Mouse (Mus musculus) heart, embryonic 12.5 days (tissue): ENCODE results near the gene Kif2c. TPM values are rescaled to one million over a fixed set of nuclear protein-coding genes. Genes with fewer than 3 reads are reported as not detected.

Experiments used
- ATAC-seq: fragments of 200-750 bp; cut with Nextera tagmentation; 2 replicates; pipeline ENCODE4 v1.8.0; 2017; ENCODE audit warnings: moderate TSS enrichment, moderate library complexity; ENCODE audit not compliant: insufficient number of reproducible peaks, low FRiP score
- H3K27ac ChIP-seq: fragments of 300-500 bp; sonication (generic); 2 replicates; pipeline ENCODE4 v1.5.1; 2016; ENCODE audit warnings: mild to moderate bottlenecking, moderate library complexity; ENCODE audit not compliant: poor library complexity, severe bottlenecking
- H3K27me3 ChIP-seq: fragments of 300-500 bp; sonication (generic); replicated peaks from 2 replicates; pipeline ENCODE4 v1.6.1; 2016; ENCODE audit warnings: mild to moderate bottlenecking, moderate library complexity
- H3K36me3 ChIP-seq: fragments of 300-500 bp; sonication (generic); 2 replicates; pipeline ENCODE4 v1.6.1; 2016; ENCODE audit warnings: mild to moderate bottlenecking, moderate library complexity
- H3K4me1 ChIP-seq: fragments of 300-500 bp; sonication (generic); replicated peaks from 2 replicates; pipeline ENCODE4 v1.6.1; 2016; ENCODE audit warnings: mild to moderate bottlenecking
- H3K4me2 ChIP-seq: fragments of 300-500 bp; sonication (generic); 2 replicates; pipeline ENCODE4 v1.6.1; 2016; ENCODE audit warnings: mild to moderate bottlenecking, moderate library complexity
- H3K4me3 ChIP-seq: fragments of 300-500 bp; sonication (generic); 2 replicates; pipeline ENCODE4 v1.5.1; 2016; ENCODE audit warnings: mild to moderate bottlenecking
- H3K9ac ChIP-seq: fragments of 300-500 bp; sonication (generic); 2 replicates; pipeline ENCODE4 v1.6.1; 2016; ENCODE audit warnings: mild to moderate bottlenecking, moderate library complexity
- H3K9me3 ChIP-seq: fragments of 300-500 bp; sonication (generic); replicated peaks from 2 replicates; pipeline ENCODE4 v1.6.1; 2016; ENCODE audit warnings: mild to moderate bottlenecking, moderate library complexity
- WGBS: fragments of 180-500 bp; shearing (Covaris S2); methylation state at CpG from one replicate; pipeline ENCODE4 v1.1.7; 2016; 5-methylcytosine and 5-hydroxymethylcytosine counted together
- polyA plus RNA-seq: library from polyadenylated mRNA; unstranded; fragments of >200 nt; fragmentation: Nextera tagmentation; extraction: Ambion mirVana; gene quantifications from 2 replicates; pipeline ENCODE4 v1.2.1, GENCODE M21; 2016

Gene Kif2c
- polyA plus RNA-seq, 1 experiment from 2014 or later = 53.4 TPM

DNA sequence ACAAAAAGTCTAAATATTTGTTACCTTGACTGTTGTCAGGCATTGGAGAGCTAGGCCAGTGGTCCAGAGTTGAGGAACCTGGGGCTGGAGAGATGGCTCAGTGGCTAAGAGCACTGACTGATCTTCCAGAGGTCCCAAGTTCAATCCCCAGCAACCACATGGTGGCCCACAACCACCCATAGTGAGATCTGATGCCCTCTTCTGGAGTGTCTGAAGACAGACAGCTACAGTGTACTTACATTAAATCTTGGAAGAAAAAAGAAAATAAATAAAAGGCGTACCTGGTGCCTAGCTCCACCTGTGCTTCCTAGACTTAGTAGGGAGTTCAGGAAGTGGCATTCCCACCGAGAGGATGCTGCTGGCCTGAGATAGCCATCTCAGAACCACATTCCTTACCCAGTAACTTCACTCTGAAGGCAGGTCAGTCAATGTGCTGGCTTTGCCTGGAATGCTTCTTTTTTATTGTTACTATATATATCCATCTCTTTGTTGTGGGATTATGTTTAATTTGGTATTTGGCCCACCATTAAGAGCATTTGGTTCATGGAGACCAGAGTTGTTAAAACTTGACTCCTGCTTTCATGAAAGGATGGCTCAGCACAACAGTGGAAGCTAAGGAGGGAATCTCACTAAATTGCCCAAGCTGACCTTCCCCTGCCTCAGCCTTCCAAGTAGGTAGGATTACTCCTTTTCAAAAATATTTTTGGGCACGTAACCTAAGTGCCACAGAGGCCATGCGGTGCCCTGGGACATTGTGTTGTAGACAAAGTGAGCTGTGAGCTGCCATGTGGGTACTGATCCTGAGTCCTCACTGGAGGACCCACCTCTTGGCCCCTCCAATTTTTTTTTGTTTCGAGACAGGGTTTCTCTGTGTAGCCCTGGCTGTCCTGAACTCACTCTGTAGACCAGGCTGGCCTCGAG, 32.9 kb downstream of the Kif2c start:
- ATAC-seq = no peak
- Histone ChIP-seq H3K36me3 (peaks cover 58% of the 10 kb centered on the region), H3K9ac (no peak overlapping the region), H3K9me3 (no peaks in the 10 kb centered on the region), H3K4me3 (no peak overlapping the region), H3K27me3 (no peaks in the 10 kb centered on the region), H3K4me1 (peaks cover 25% of the 10 kb centered on the region), H3K27ac (no peak overlapping the region), H3K4me2 (no peak overlapping the region)
- 66% methylated on average over 6 of the region's 6 CpGs for WGBS

DNA sequence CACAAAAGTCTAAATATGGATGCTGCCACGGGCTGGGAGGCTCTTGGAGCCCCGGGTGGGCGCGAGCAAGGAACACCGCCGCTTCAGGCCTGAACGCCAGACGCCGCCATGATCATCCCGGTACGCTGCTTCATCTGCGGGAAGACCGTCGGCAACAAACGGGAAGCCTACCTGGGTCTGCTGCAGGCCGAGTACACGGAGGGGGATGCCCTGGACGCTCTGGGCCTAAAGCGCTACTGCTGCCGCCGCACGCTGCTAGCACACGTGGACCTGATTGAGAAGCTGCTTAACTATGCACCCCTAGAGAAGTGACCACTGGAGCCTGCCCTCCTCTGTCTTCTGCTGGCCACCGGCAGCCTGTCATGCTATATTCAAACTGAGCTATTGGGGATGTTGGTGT, 33.6 kb downstream of the Kif2c start:
- 71% methylated on average over 24 of the region's 24 CpGs for WGBS
- no peak overlapping the region for H3K27ac ChIP-seq
- peaks cover 17% of the 10 kb centered on the region for H3K4me1 ChIP-seq
- ATAC-seq = no peak
- H3K9ac ChIP-seq = no peak overlapping the region
- H3K36me3 ChIP-seq = peaks cover 51% of the 10 kb centered on the region
- H3K9me3 ChIP-seq = no peaks in the 10 kb centered on the region
- H3K4me3 ChIP-seq = no peak overlapping the region
- no peak overlapping the region for H3K4me2 ChIP-seq
- H3K27me3 ChIP-seq = no peaks in the 10 kb centered on the region

DNA sequence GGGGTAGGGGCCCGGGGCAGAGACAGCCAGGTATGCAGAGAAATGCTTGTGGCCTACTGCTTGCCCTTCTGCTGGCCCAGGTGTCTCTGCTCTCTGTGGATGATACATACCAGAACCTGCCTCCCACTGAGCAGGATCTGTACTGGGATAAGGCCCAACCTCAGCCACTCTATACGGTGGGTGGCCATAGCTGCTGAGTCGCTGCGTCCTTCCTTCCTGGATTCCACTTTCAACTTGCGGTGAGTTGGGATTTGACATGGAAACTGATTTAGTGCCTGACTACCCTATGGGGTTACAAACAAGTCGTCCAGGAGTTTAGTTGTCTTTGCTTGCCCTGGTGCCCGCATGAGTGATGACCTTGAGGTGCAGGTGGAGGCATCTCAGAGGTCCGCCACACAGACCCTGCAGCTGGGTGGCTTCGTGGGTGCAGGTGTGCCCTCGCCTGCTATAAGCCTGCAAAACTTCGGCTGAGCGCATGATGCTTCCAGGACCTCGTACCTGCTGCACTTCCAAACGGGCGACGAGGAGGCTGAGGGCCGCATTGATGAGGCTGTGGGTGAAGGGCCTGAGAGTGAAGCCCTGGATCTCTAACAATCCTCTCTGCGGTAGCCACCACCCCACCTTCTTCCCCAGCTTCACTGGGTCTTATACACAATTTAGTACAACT, 34.3 kb downstream of the Kif2c start:
- ATAC-seq = no peak
- Histone ChIP-seq H3K4me1 (peaks cover 13% of the 10 kb centered on the region), H3K4me3 (no peak overlapping the region), H3K9me3 (no peaks in the 10 kb centered on the region), H3K36me3 (peaks cover 44% of the 10 kb centered on the region), H3K9ac (no peak overlapping the region), H3K27ac (no peak overlapping the region), H3K27me3 (no peaks in the 10 kb centered on the region), H3K4me2 (no peak overlapping the region)
- 79% methylated on average over 18 of the region's 18 CpGs for WGBS

DNA sequence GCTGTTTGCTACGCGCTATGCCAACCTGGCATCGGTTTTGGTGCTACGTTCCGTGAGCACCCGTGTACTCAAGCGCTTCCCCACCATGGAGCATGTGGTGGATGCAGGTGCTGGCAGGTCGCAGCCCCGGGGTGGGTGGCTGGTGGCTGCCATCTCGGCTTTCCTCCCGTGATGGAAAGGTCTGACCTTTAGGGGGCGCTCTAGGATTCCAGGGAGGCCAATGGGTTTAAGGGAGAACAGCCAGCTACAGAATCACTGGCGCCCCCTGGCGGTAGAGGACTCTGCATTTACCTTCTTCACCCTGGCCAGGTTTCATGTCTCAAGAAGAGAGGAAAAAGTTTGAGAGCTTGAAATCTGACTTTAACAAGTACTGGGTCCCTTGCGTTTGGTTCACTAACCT, 36.3 kb downstream of the Kif2c start:
- H3K9me3 ChIP-seq = no peaks in the 10 kb centered on the region
- no peaks in the 10 kb centered on the region for H3K27me3 ChIP-seq
- no peak overlapping the region for H3K4me2 ChIP-seq
- H3K9ac ChIP-seq = no peak overlapping the region
- H3K27ac ChIP-seq = no peak overlapping the region
- peaks cover 26% of the 10 kb centered on the region for H3K36me3 ChIP-seq
- H3K4me1 ChIP-seq = peaks cover 6% of the 10 kb centered on the region; the same call in 1 of the 2 replicates
- 35% methylated on average over 15 of the region's 15 CpGs for WGBS
- H3K4me3 ChIP-seq = no peak overlapping the region
- ATAC-seq = no peak; the same call in 1 of the 2 replicates

DNA sequence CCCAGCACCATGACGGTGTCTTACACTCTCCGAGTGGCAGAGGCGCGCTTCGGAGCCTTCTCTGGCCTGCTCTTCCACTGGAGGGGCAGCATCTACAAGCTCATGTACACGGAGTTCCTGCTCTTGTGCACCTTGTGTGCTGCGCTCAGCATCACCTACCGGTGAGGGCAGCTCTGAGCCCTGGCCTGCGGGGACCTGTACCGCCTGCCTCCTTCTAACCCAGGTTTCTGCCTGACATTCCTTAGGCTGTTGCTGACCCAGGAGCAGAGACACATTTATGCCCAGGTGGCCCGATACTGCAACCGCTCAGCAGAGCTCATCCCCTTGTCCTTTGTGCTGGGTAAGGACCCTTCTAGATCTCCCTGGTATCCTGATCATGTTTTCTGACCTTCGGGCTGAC, 37.2 kb downstream of the Kif2c start:
- ATAC-seq = no peak
- WGBS = 91% methylated on average over 13 of the region's 13 CpGs
- peaks cover 6% of the 10 kb centered on the region; the same call in 1 of the 2 replicates for H3K4me1 ChIP-seq

DNA sequence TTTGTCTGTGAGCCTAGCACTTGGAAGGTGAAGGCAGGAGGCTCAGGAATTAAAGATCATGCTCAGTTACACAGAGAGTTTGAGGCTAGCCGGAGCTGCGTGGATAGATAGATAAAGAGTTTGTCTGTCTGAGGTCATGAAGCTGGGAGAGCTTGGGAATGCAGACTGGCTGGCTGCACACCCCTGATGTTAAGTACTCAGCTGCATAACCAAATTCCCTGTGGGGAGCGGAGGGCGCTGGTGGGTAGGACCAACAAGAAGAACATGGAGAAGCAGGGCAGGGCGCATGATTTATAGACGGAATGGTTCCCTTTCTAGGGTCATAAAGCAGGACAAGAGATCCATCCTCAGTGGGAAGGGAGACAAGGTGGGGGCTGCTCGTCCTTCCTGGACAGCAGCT, 39.4 kb downstream of the Kif2c start:
- Histone ChIP-seq H3K4me2 (no peak overlapping the region), H3K4me3 (no peak overlapping the region), H3K36me3 (0 out of 2 replicates have a peak, but pooled peaks cover under 1% of the 10 kb centered on the region), H3K4me1 (peaks cover 6% of the 10 kb centered on the region; the same call in 1 of the 2 replicates), H3K9me3 (no peaks in the 10 kb centered on the region), H3K27ac (no peak overlapping the region), H3K9ac (no peak overlapping the region), H3K27me3 (no peaks in the 10 kb centered on the region)
- no peak for ATAC-seq
- WGBS = 41% methylated on average over 7 of the region's 7 CpGs

More for the DNA sequence above, 37.2 kb downstream of the Kif2c start:
- H3K4me3 ChIP-seq = no peak overlapping the region
- no peak overlapping the region for H3K4me2 ChIP-seq
- H3K27me3 ChIP-seq = no peaks in the 10 kb centered on the region
- H3K9ac ChIP-seq = no peak overlapping the region
- H3K27ac ChIP-seq = no peak overlapping the region
- peaks cover 17% of the 10 kb centered on the region for H3K36me3 ChIP-seq
- H3K9me3 ChIP-seq = no peaks in the 10 kb centered on the region

DNA sequence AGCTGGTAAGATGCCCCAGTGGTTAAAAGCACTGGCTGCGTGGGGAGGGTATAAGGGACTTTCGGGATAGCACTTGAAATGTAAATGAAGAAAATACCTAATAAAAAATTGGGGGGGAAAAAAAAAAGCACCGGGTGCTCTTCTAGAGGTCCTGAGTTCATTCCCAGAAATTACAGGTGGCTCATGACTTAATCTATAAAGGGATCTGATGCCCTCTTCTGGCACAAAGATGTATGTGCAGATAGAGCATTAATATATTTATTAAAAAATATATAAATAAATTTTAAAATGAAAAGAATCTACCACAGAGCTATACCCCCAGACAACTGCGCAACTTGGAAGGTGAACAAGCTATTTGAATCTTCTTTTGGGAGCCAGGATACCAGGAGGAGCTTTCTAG, 41.8 kb downstream of the Kif2c start:
- H3K36me3 ChIP-seq = no peaks in the 10 kb centered on the region
- no peak overlapping the region for H3K4me3 ChIP-seq
- no peaks in the 10 kb centered on the region for H3K9me3 ChIP-seq
- 41% methylated on average over 4 of the region's 4 CpGs for WGBS
- H3K9ac ChIP-seq = no peak overlapping the region
- H3K4me2 ChIP-seq = no peak overlapping the region
- H3K27ac ChIP-seq = no peak overlapping the region
- H3K4me1 ChIP-seq = peaks cover 6% of the 10 kb centered on the region; the same call in 1 of the 2 replicates
- H3K27me3 ChIP-seq = no peaks in the 10 kb centered on the region
- ATAC-seq = no peak

DNA sequence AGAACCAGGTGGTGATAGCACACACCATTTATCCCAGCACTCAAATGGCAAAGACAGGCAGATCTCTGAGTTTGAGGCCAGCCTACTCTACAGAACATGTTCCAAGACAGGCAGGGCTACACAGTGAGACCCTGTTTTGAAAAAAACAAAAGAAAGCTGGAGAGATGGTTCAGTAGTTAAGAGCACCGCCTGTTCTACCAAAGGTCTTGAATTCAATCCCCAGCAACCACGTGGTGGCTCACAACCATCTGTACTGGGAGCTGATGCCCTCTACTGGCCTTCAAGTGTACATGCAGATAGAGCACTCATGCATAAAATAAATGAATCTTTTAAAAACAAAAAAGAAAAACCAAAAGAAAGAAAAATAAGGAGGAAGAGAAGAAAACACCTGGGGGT, 43.2 kb downstream of the Kif2c start:
- H3K4me2 ChIP-seq = no peak overlapping the region
- no peak overlapping the region for H3K9ac ChIP-seq
- no peaks in the 10 kb centered on the region for H3K36me3 ChIP-seq
- H3K27ac ChIP-seq = no peak overlapping the region
- no peaks in the 10 kb centered on the region for H3K27me3 ChIP-seq
- WGBS = 4% methylated on average over 2 of the region's 2 CpGs
- H3K4me3 ChIP-seq = no peak overlapping the region
- H3K4me1 ChIP-seq = peaks cover 8% of the 10 kb centered on the region
- H3K9me3 ChIP-seq = no peaks in the 10 kb centered on the region
- ATAC-seq = no peak

DNA sequence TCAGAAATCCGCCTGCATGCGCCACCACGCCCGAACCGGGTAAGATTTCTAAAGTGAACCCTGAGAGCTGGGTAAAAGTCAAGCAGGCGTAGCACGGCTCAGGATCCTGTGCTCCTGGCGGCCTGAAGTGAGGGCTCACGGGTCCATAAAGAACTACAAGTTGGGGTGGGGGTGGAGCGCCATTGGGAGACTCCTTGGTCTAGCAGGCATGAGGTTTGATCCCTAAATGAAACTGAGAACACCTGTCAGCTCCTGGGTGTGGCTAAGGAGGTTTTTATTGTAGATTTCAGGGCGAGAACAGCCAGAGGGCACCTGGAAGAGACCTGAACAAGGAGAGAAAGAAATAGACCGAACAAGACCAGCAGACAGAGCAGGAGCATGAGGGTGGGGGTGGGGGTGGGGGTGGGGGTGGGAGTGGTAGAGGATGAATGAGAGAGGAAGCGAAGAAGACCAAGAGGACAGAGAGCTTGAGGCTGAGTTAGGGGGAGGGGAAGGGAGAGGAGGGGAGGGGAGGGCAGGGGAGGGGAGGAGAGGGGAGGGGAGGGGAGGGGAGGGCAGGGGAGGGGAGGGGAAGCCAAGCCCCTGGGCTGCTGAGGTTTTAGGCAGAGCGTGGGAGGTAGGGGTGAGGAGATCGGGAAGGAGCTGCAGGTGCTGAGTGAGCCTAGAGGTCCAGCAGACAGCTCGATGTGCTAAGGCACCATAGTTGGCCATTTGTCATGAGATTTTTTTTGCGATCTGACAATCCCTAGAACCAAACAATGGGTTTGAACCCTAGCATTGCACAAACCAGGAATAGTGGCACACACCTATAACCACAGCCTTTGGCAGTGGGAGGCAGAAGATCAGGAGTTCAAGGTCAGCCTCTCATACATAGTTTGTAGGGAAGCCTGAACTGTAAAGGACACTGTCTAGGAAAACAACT, 43.9 kb downstream of the Kif2c start:
- Histone ChIP-seq H3K4me2 (no peak overlapping the region), H3K27me3 (no peaks in the 10 kb centered on the region), H3K4me1 (peaks cover 10% of the 10 kb centered on the region), H3K9ac (no peak overlapping the region), H3K9me3 (no peaks in the 10 kb centered on the region), H3K36me3 (no peaks in the 10 kb centered on the region), H3K4me3 (no peak overlapping the region), H3K27ac (no peak overlapping the region)
- no peak for ATAC-seq
- 64% methylated on average over 16 of the region's 17 CpGs for WGBS

DNA sequence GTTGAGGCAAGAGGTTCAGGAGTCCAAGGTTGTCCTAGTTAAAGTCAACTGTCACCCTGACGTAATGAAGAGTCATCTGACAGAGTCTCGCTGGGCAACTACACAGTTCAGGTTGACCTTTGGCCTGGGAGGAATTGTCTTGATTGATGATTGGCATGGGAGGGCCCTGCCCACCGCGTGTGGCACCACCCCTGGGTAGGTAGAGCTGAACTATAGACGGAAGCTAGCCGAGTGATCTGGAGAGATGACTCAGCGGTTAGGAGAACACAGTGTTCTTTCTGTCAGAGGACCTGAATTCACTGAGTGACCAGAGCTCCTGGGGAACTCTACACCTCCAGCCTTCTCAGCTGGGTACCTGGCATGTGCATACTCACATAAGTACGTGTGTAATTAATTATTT, 46.4 kb downstream of the Kif2c start:
- H3K9ac ChIP-seq = no peak overlapping the region
- H3K9me3 ChIP-seq = no peaks in the 10 kb centered on the region
- 28% methylated on average over 8 of the region's 8 CpGs for WGBS
- H3K27me3 ChIP-seq = peaks cover 20% of the 10 kb centered on the region
- H3K36me3 ChIP-seq = no peaks in the 10 kb centered on the region
- no peak overlapping the region for H3K4me2 ChIP-seq
- H3K4me3 ChIP-seq = no peak overlapping the region
- peaks cover 15% of the 10 kb centered on the region for H3K4me1 ChIP-seq
- H3K27ac ChIP-seq = no peak overlapping the region
- peak; percentile 43 for ATAC-seq
